ENCODE assay signal across 8 mouse cellular contexts in the genomic region with DNA sequence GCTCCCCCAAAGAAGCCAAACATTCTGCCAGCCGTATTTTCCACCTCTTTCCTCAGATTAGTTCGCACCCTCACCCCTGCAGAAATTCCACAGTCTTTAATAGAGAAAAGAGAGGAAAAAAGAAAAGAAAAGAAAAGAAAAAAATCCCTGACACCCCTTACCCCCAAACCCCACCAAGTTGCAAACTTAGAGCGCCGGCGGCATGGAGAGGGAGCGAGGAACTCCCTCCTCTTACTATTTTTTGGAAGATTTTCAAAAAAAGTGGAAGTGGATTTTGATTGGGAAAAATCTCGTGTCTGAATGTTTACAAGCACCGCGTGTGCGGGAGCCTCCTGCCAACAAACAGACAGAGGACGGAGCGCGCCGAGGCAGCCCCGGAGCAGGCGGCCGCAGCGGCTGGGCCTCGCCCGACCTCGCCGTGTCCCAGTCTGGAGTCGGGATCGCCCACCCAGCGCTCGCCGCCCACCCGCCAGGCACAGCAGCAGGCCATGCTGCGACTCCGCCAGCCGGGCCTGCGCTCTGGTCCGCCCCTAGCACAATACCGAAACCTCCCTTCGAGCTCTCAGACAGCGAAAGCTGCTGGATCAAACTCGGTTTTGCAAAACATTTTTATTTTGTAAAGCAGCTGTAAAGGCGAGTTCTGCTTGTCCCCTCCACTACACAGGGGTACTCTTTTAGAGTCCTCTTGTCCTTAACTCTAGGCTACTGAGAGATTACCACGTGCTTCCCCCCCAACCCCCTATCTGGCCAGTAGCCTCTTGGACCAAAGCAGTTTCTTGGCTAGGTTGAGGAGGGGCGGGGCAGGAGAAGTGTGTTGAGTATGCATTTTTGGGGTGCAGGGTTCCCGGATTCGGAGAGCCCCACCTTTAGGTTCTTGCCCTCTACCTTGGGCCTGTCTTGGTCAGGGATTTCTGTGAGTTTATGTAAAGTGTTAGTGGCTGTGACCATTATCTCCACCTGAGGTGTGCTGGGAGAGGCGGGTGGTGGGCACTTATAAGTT. TPM values are rescaled to one million over a fixed set of nuclear protein-coding genes. Genes with fewer than 3 reads are reported as not detected.
DNase-seq lines count a peak whose midpoint lies in the region; ATAC-seq and TF ChIP-seq lines count a peak whose summit lies in the region.

No protein-coding gene starts in this region.

- ATAC-seq in forebrain, embryonic 15.5 days (replicated peaks), result no peak; the same call in 1 of the 2 replicates
- peak; percentile 24; the same call in 1 of the 2 replicates for ATAC-seq in liver, embryonic 14.5 days (ENCODE audit: insufficient read depth)
- no peak for ATAC-seq in neural tube, embryonic 11.5 days (ENCODE audit: insufficient read depth, low FRiP score, low TSS enrichment)

- peak overlapping the region; percentile 98 for H3K27ac ChIP-seq in forebrain, embryonic 15.5 days (replicated peaks)
- peak overlapping the region; percentile 73 for H3K27ac ChIP-seq in liver, embryonic 14.5 days
- peak overlapping the region; percentile 86 for H3K27ac ChIP-seq in neural tube, embryonic 11.5 days (ENCODE audit: low read depth, low read length)

- H3K4me3 ChIP-seq in forebrain, embryonic 15.5 days, result peak overlapping the region; percentile 72
- H3K4me3 ChIP-seq in liver, embryonic 14.5 days (ENCODE audit: insufficient read depth in 1 of 2, low read depth in 2 of 2, low read length in 2 of 2), result peak overlapping the region; percentile 68 to 83
- H3K4me3 ChIP-seq in neural tube, embryonic 11.5 days (ENCODE audit: low read depth, low read length), result peak overlapping the region; percentile 93

- no peaks in the 10 kb centered on the region for H3K9me3 ChIP-seq in forebrain, embryonic 15.5 days
- H3K9me3 ChIP-seq in liver, embryonic 14.5 days (ENCODE audit: control insufficient read depth, low read length), result no peaks in the 10 kb centered on the region
- H3K9me3 ChIP-seq in neural tube, embryonic 11.5 days (ENCODE audit: control insufficient read depth, low read length), result no peaks in the 10 kb centered on the region

- peak; percentile 40 to 51 for DNase-seq in cerebellum, postnatal 25 days
- no peak for DNase-seq in cerebellum, adult 11-12 months
- DNase-seq in adrenal gland, postnatal 14 days, result peak; percentile 51
- DNase-seq in induced T-regulatory cell, adult 2 months (ENCODE audit: low read depth), result peak; percentile 25
- no peak for DNase-seq in liver, embryonic 14.5 days (ENCODE audit: low read depth in 3 of 3, low spot score in 3 of 3)
- DNase-seq in neural tube, embryonic 11.5 days (ENCODE audit: low spot score), result peak; percentile 70
- peak; percentile 41 for DNase-seq in thymus, postnatal 14 days

- H3K9ac ChIP-seq in forebrain, embryonic 15.5 days (replicated peaks), result peak overlapping the region; percentile 97
- H3K9ac ChIP-seq in liver, embryonic 14.5 days (replicated peaks), result peak overlapping the region; percentile 70
- H3K9ac ChIP-seq in neural tube, embryonic 11.5 days (ENCODE audit: low read length), result peak overlapping the region; percentile 97

- H3K36me3 ChIP-seq in forebrain, embryonic 15.5 days, result no peaks in the 10 kb centered on the region
- H3K36me3 ChIP-seq in liver, embryonic 14.5 days (replicated peaks; ENCODE audit: control insufficient read depth, insufficient read depth, low read depth), result no peaks in the 10 kb centered on the region; the same call in 1 of the 2 replicates
- H3K36me3 ChIP-seq in neural tube, embryonic 11.5 days (ENCODE audit: control insufficient read depth, insufficient read depth, low read length), result no peaks in the 10 kb centered on the region

- H3K4me1 ChIP-seq in forebrain, embryonic 15.5 days, result peaks cover 26% of the 10 kb centered on the region
- H3K4me1 ChIP-seq in liver, embryonic 14.5 days (replicated peaks; ENCODE audit: control insufficient read depth in 2 of 2, insufficient read depth in 2 of 2, low read length in 1 of 2), result peaks cover 0 to 16% of the 10 kb centered on the region in 2 experiments; a peak in 3 of 4 replicates
- peaks cover 21% of the 10 kb centered on the region for H3K4me1 ChIP-seq in neural tube, embryonic 11.5 days (ENCODE audit: control insufficient read depth, insufficient read depth, low read length)

- TF ChIP-seq EP300 in liver, embryonic 14.5 days (IDR thresholded peaks at IDR 0.05; ENCODE audit: low read depth), result no peak

- WGBS in forebrain, embryonic 15.5 days, result under 1% methylated on average over 43 of the region's 43 CpGs
- WGBS in liver, embryonic 14.5 days (ENCODE audit: insufficient replicate concordance), result 1% methylated on average over 43 of the region's 43 CpGs
- under 1% methylated on average over 43 of the region's 43 CpGs for WGBS in neural tube, embryonic 11.5 days

- TF ChIP-seq CTCF in liver, embryonic 14.5 days (IDR thresholded peaks at IDR 0.05; ENCODE audit: low read depth), result no peak

- H3K27me3 ChIP-seq in forebrain, embryonic 15.5 days, result no peaks in the 10 kb centered on the region
- H3K27me3 ChIP-seq in liver, embryonic 14.5 days (ENCODE audit: control insufficient read depth, insufficient read depth, low read length), result peaks cover 1% of the 10 kb centered on the region; the same call in 1 of the 2 replicates
- no peaks in the 10 kb centered on the region for H3K27me3 ChIP-seq in neural tube, embryonic 11.5 days (ENCODE audit: control insufficient read depth, insufficient read depth, low read length)

- H3K4me2 ChIP-seq in forebrain, embryonic 15.5 days (replicated peaks), result peak overlapping the region; percentile 87
- peak overlapping the region; percentile 91 for H3K4me2 ChIP-seq in liver, embryonic 14.5 days (ENCODE audit: low read depth)
- H3K4me2 ChIP-seq in neural tube, embryonic 11.5 days (ENCODE audit: low read depth), result peak overlapping the region; percentile 99

RNA-seq across cellular contexts. Expression of a gene that starts 1.8 kb away (rescaled TPM):
- total RNA-seq in adrenal gland, postnatal 14 days (2021), result 5.1 and 9.7 TPM in 2 replicates
- 204 and 215 TPM in 2 replicates for polyA plus RNA-seq in forebrain, embryonic 15.5 days (2015; fragmentation: Nextera tagmentation; extraction: Ambion mirVana)
- 10.9 and 13.0 TPM in 2 replicates for polyA plus RNA-seq in liver, embryonic 14.5 days (2012; rRNA removed)
- polyA plus RNA-seq in liver, embryonic 14.5 days (2014; fragmentation: Nextera tagmentation; extraction: Ambion mirVana), result 29.4 and 33.0 TPM in 2 replicates
- 72.2 and 72.7 TPM in 2 replicates for polyA plus RNA-seq in neural tube, embryonic 11.5 days (2014; fragmentation: Nextera tagmentation; extraction: Ambion mirVana)

RNA-seq across cellular contexts. Expression of a gene that starts 4.8 kb away (rescaled TPM):
- total RNA-seq in adrenal gland, postnatal 14 days (2021), result not detected in 2 replicates
- polyA plus RNA-seq in forebrain, embryonic 15.5 days (2015; fragmentation: Nextera tagmentation; extraction: Ambion mirVana), result 0.26 TPM in 1 of 2 replicates, not detected in the other
- not detected in 2 replicates for polyA plus RNA-seq in liver, embryonic 14.5 days (2012; rRNA removed)
- not detected in 2 replicates for polyA plus RNA-seq in liver, embryonic 14.5 days (2014; fragmentation: Nextera tagmentation; extraction: Ambion mirVana)
- polyA plus RNA-seq in neural tube, embryonic 11.5 days (2014; fragmentation: Nextera tagmentation; extraction: Ambion mirVana), result not detected in 2 replicates

Comparison
In these comparisons a context has a peak if more than half of its experiments do, and no peak if none do; other contexts are left out.
1. DNase-seq: peak in cerebellum, postnatal 25 days (2 of 2), adrenal gland, postnatal 14 days (single experiment), induced T-regulatory cell, adult 2 months (single experiment), neural tube, embryonic 11.5 days (single experiment) and thymus, postnatal 14 days (single experiment); none in cerebellum, adult 11-12 months (single experiment) and liver, embryonic 14.5 days (0 of 3).
2. Peak in every context shown above with its lines, with median percentiles within 50 percentile points of each other: H3K27ac ChIP-seq, H3K4me2 ChIP-seq, H3K4me3 ChIP-seq and H3K9ac ChIP-seq.